Mouse (Mus musculus) MEL (cell line): ENCODE data around the gene Th. TPM values are rescaled to one million over a fixed set of nuclear protein-coding genes. Genes with fewer than 3 reads are reported as not detected.

ENCODE experiments used
- DNase-seq: peaks from one replicate; pipeline ENCODE4 v3.0.0; 2011; ENCODE audit warnings: low read depth, low spot score
- H3K27ac ChIP-seq: 2 replicates; pipeline ENCODE4 v1.5.1; 2012; ENCODE audit warnings: low read depth, mild to moderate bottlenecking, control low read depth, low read length, moderate library complexity; ENCODE audit not compliant: control insufficient read depth
- H3K27me3 ChIP-seq, 2 experiments: fragments of 150-350 bp in 1 of 2; sonication (generic) in 1 of 2; 2 replicates each; pipeline ENCODE4 v1.6.1; 2012; ENCODE audit warnings: low read length in 2 of 2, mild to moderate bottlenecking in 2 of 2, improper control_type of control experiment in 1 of 2, moderate library complexity in 1 of 2; ENCODE audit not compliant: insufficient read depth in 2 of 2, control insufficient read depth in 1 of 2
- H3K36me3 ChIP-seq, 2 experiments: 2 replicates each; pipeline ENCODE4 v1.6.1; 2012 to 2014; ENCODE audit warnings: low read length in 2 of 2, improper control_type of control experiment in 1 of 2, inconsistent platforms in 1 of 2, mild to moderate bottlenecking in 1 of 2; ENCODE audit not compliant: insufficient read depth in 2 of 2, control insufficient read depth in 1 of 2
- H3K4me1 ChIP-seq, 2 experiments: fragments of 150-350 bp in 1 of 2; sonication (generic) in 1 of 2; 2 replicates each; pipeline ENCODE4 v1.6.1; 2012; ENCODE audit warnings: low read length in 2 of 2, improper control_type of control experiment in 1 of 2, mild to moderate bottlenecking in 1 of 2; ENCODE audit not compliant: insufficient read depth in 2 of 2, control insufficient read depth in 1 of 2
- H3K4me3 ChIP-seq, 2 experiments: fragments of 150-350 bp in 1 of 2; sonication (generic) in 1 of 2; 2 replicates each; pipeline ENCODE4 v1.5.1; 2012; ENCODE audit warnings: low read depth in 2 of 2, low read length in 2 of 2, mild to moderate bottlenecking in 2 of 2, moderate library complexity in 2 of 2, control low read depth in 1 of 2, improper control_type of control experiment in 1 of 2; ENCODE audit not compliant: control insufficient read depth in 1 of 2, insufficient read depth in 1 of 2
- H3K79me2 ChIP-seq: 2 replicates; pipeline ENCODE4 v1.6.1; 2012; ENCODE audit warnings: mild to moderate bottlenecking, low read length, moderate library complexity; ENCODE audit not compliant: control insufficient read depth, poor library complexity, insufficient read depth
- H3K9ac ChIP-seq: 2 replicates; pipeline ENCODE4 v1.6.1; 2012; ENCODE audit warnings: low read depth, mild to moderate bottlenecking, control low read depth, low read length, moderate library complexity; ENCODE audit not compliant: control insufficient read depth, poor library complexity, severe bottlenecking
- H3K9me3 ChIP-seq: fragments of 150-350 bp; sonication (generic); replicated peaks from 2 replicates; pipeline ENCODE4 v1.6.1; 2012; ENCODE audit warnings: mild to moderate bottlenecking, low read length, improper control_type of control experiment, moderate library complexity; ENCODE audit not compliant: insufficient read depth
- CTCF ChIP-seq, 3 experiments: IDR thresholded peaks in 2 of 3; conservative IDR thresholded peaks in 1 of 3; 2 replicates each; pipeline ENCODE4 v1.5.1; 2011 to 2012; ENCODE audit warnings: low read length in 3 of 3, low read depth in 2 of 3, mild to moderate bottlenecking in 2 of 3, improper control_type of control experiment in 1 of 3, inconsistent platforms in 1 of 3, mixed read lengths in 1 of 3, moderate library complexity in 1 of 3; ENCODE audit not compliant: control insufficient read depth in 1 of 3, insufficient read depth in 1 of 3, poor library complexity in 1 of 3, severe bottlenecking in 1 of 3
- ELF1 ChIP-seq: IDR thresholded peaks from 2 replicates; pipeline ENCODE4 v1.6.1; 2014; ENCODE audit warnings: low read depth, mild to moderate bottlenecking, inconsistent platforms, low read length, improper control_type of control experiment, moderate library complexity
- GATA1 ChIP-seq: IDR thresholded peaks from 2 replicates; pipeline ENCODE4 v1.6.1; 2011; ENCODE audit warnings: low read depth, low read length, improper control_type of control experiment
- HCFC1 ChIP-seq: IDR thresholded peaks from 2 replicates; pipeline ENCODE4 v1.6.1; 2012; ENCODE audit warnings: low read depth, mild to moderate bottlenecking, inconsistent platforms, low read length, improper control_type of control experiment, moderate library complexity
- MAFK ChIP-seq: IDR thresholded peaks from 2 replicates; pipeline ENCODE4 v1.6.1; 2011; ENCODE audit warnings: low read depth, mild to moderate bottlenecking, low read length, improper control_type of control experiment, borderline replicate concordance
- MEF2A ChIP-seq: IDR thresholded peaks from 2 replicates; pipeline ENCODE4 v1.6.1; 2014; ENCODE audit warnings: low read depth, mild to moderate bottlenecking, inconsistent platforms, low read length, improper control_type of control experiment; ENCODE audit not compliant: poor library complexity, insufficient replicate concordance, severe bottlenecking; ENCODE audit errors: extremely low read depth
- MXI1 ChIP-seq: IDR thresholded peaks from 2 replicates; pipeline ENCODE4 v1.6.1; 2011; ENCODE audit warnings: mild to moderate bottlenecking, low read depth, low read length, improper control_type of control experiment
- MYC ChIP-seq: IDR thresholded peaks from 2 replicates; pipeline ENCODE4 v1.6.1; 2011; ENCODE audit warnings: low read depth, mild to moderate bottlenecking, low read length, improper control_type of control experiment, moderate library complexity
- RAD21 ChIP-seq: IDR thresholded peaks from 2 replicates; pipeline ENCODE4 v1.6.1; 2011; ENCODE audit warnings: mild to moderate bottlenecking, low read depth, low read length, improper control_type of control experiment
- SMC3 ChIP-seq: IDR thresholded peaks from 2 replicates; pipeline ENCODE4 v1.6.1; 2011; ENCODE audit warnings: low read depth, low read length, improper control_type of control experiment
- TBP ChIP-seq: IDR thresholded peaks from 2 replicates; pipeline ENCODE4 v1.8.0; 2011; ENCODE audit warnings: low read depth, low read length, improper control_type of control experiment
- ZC3H11A ChIP-seq: IDR thresholded peaks from 2 replicates; pipeline ENCODE4 v1.6.1; 2012; ENCODE audit warnings: low read depth, mild to moderate bottlenecking, inconsistent platforms, low read length, improper control_type of control experiment
- polyA plus RNA-seq, 2 experiments: library from polyadenylated mRNA; stranded (reverse) in 1 of 2; unstranded in 1 of 2; fragments of >175 nt in 1 of 2; fragments of >200 nt in 1 of 2; gene quantifications; 2 replicates each; pipeline versions ENCODE4 v1.2.1 to v1.2.4; 2012; ENCODE audit warnings: low replicate concordance in 2 of 2, low read depth in 1 of 2; ENCODE audit not compliant: insufficient read length in 2 of 2, insufficient read depth in 1 of 2, missing spikeins in 1 of 2
- total RNA-seq: library from RNA; depleted of rRNA; stranded (reverse); fragments of 300-350 nt; gene quantifications from 2 replicates; pipeline ENCODE4 v1.2.3, GENCODE M21; 2012

Gene Th
- total and polyA plus RNA-seq, 3 experiments = not detected

GRCm38 (mm10) chr7:142909622-142910021 lies 21.3 kb downstream of the Th start:
- Histone ChIP-seq H3K27ac (no peak overlapping the region), H3K4me1 (0 out of 4 replicates have a peak, but pooled peaks cover 0 to 4% of the 10 kb centered on the region in 2 experiments), H3K27me3 (peaks cover 3 to 5% of the 10 kb centered on the region in 2 experiments; a peak in 3 of 4 replicates), H3K4me3 (no peak overlapping the region), H3K79me2 (no peaks in the 10 kb centered on the region), H3K9ac (no peak overlapping the region), H3K36me3 (peaks cover 0 to 3% of the 10 kb centered on the region in 2 experiments; a peak in 2 of 4 replicates), H3K9me3 (no peaks in the 10 kb centered on the region)
- TF ChIP-seq ZC3H11A (peak; percentile 61), CTCF (IDR thresholded peaks at IDR 0.05 in 2 of 3, conservative IDR thresholded peaks at IDR 0.05 in 1 of 3; ENCODE audit: control insufficient read depth in 1 of 3, insufficient read depth in 1 of 3, low read depth in 2 of 3, low read length in 3 of 3, poor library complexity in 1 of 3, severe bottlenecking in 1 of 3) (peak; percentile 59 to 74 (median 72)), ELF1 (no peak), SMC3 (peak; percentile 65), RAD21 (peak; percentile 69)
- DNase-seq = peak; percentile 21

- H3K9me3 ChIP-seq = no peaks in the 10 kb centered on the region
- DNase-seq = no peak
- no peak overlapping the region for H3K27ac ChIP-seq
- H3K27me3 ChIP-seq = peaks cover 3 to 5% of the 10 kb centered on the region in 2 experiments; a peak in 3 of 4 replicates
- no peak overlapping the region for H3K9ac ChIP-seq
- no peak overlapping the region for H3K4me3 ChIP-seq
- H3K36me3 ChIP-seq = no peaks in the 10 kb centered on the region
- H3K4me1 ChIP-seq = no peaks in the 10 kb centered on the region
- TF ChIP-seq MYC (no peak), HCFC1 (no peak), MAFK (no peak), GATA1 (no peak)
- H3K79me2 ChIP-seq = no peaks in the 10 kb centered on the region
Measured at GRCm38 (mm10) chr7:142905606-142906005, 25.3 kb downstream of the Th start.

- Histone ChIP-seq H3K79me2 (no peaks in the 10 kb centered on the region), H3K4me1 (no peaks in the 10 kb centered on the region), H3K27me3 (peaks cover 3 to 5% of the 10 kb centered on the region in 2 experiments; a peak in 3 of 4 replicates), H3K36me3 (no peaks in the 10 kb centered on the region), H3K9me3 (no peaks in the 10 kb centered on the region), H3K27ac (no peak overlapping the region), H3K4me3 (no peak overlapping the region), H3K9ac (no peak overlapping the region)
- TF ChIP-seq MXI1 (no peak), MEF2A (no peak), MYC (no peak), TBP (no peak)
- no peak for DNase-seq
Measured at GRCm38 (mm10) chr7:142904331-142904730, 26.6 kb downstream of the Th start.
